Mouse (Mus musculus): ENCODE data around the gene Fgd3.

GRCm38 (mm10) chr13:49317508-49317907 lies 2.6 kb downstream of the Fgd3 start:
- TF ChIP-seq EP300 (IDR thresholded peaks at IDR 0.05; ENCODE audit: low read length): no peak
- TF ChIP-seq POLR2A (IDR thresholded peaks at IDR 0.05; ENCODE audit: low read depth, low read length): no peak
- TF ChIP-seq CTCF (conservative IDR thresholded peaks at IDR 0.05 in 1 of 2, IDR thresholded peaks at IDR 0.05 in 1 of 2; ENCODE audit: low read depth in 2 of 2, low read length in 2 of 2): no peak
- TF ChIP-seq ETS1 (conservative IDR thresholded peaks at IDR 0.05; ENCODE audit: low read depth, low read length): no peak
- TF ChIP-seq ZNF384 (IDR thresholded peaks at IDR 0.05; ENCODE audit: low read depth, low read length): no peak
- no peak for TF ChIP-seq MEF2A (IDR thresholded peaks at IDR 0.05; ENCODE audit: borderline replicate concordance, low read depth, low read length)
- no peak for TF ChIP-seq USF1 (IDR thresholded peaks at IDR 0.05; ENCODE audit: low read depth, low read length)
- TF ChIP-seq MAX (IDR thresholded peaks at IDR 0.05; ENCODE audit: low read length): no peak
- TF ChIP-seq GABPA (IDR thresholded peaks at IDR 0.05; ENCODE audit: insufficient replicate concordance, low read depth, low read length): no peak
- no peak for TF ChIP-seq HCFC1 (IDR thresholded peaks at IDR 0.05; ENCODE audit: low read depth, low read length)
- TF ChIP-seq USF2 (conservative IDR thresholded peaks at IDR 0.05; ENCODE audit: low read depth, low read length): no peak
- no peak for TF ChIP-seq ZMIZ1 (IDR thresholded peaks at IDR 0.05; ENCODE audit: low read depth, low read length)
- no peak for TF ChIP-seq RCOR1 (conservative IDR thresholded peaks at IDR 0.05; ENCODE audit: low read depth, low read length)
